Mouse (Mus musculus) megakaryocyte, embryonic 14.5 days (primary cell): ENCODE data around the gene Mindy1.

Experiments used
- FLI1 ChIP-seq: IDR thresholded peaks from 2 replicates; pipeline ENCODE4 v1.6.1; 2012; ENCODE audit warnings: low read length, inconsistent platforms, mixed read lengths
- GATA1 ChIP-seq: IDR thresholded peaks from 3 replicates; pipeline ENCODE4 v1.6.1; 2012; ENCODE audit warnings: mixed read lengths, low read length, inconsistent platforms, borderline replicate concordance

GRCm38 (mm10) chr3:95294316-95294715 lies 13.2 kb downstream of the Mindy1 start:
- TF ChIP-seq GATA1 (no peak), FLI1 (no peak)
